Mouse (Mus musculus): ENCODE measurements around the gene Zfp948. TPM values are rescaled to one million over a fixed set of nuclear protein-coding genes. Genes with fewer than 3 reads are reported as not detected.

Gene Zfp948
- 1.3 and 1.9 TPM in 2 replicates for polyA plus RNA-seq (2012; rRNA removed)

- Histone ChIP-seq H3K4me1 (ENCODE audit: control insufficient read depth, insufficient read depth, low read length) (peaks cover 9% of the 10 kb centered on the region), H3K4me3 (replicated peaks; ENCODE audit: extremely low read depth, low read depth, low read length) (peak within 1 kb of the TSS; percentile 91)
- peak; percentile 84 for DNase-seq
- TF ChIP-seq POLR2A (IDR thresholded peaks at IDR 0.05; ENCODE audit: borderline replicate concordance, extremely low read depth, low read depth, low read length) (peak; percentile 49; the same call in 1 of the 2 replicates), CTCF (IDR thresholded peaks at IDR 0.05; ENCODE audit: insufficient read depth, low read length) (peak; percentile 30; the same call in 1 of the 2 replicates)
- under 1% methylated on average over 29 of the region's 29 CpGs for WGBS
Measured at GRCm38 (mm10) chr17:21566728-21567349, at the start of gene Zfp948. TSS of gene Zfp948 (plus strand) at chr17:21567008.

- peak overlapping the region; percentile 99 for H3K4me3 ChIP-seq (replicated peaks; ENCODE audit: extremely low read depth, low read depth, low read length)
- H3K4me1 ChIP-seq (ENCODE audit: control insufficient read depth, insufficient read depth, low read length), result peaks cover 4% of the 10 kb centered on the region; the same call in 1 of the 2 replicates
- WGBS, result 20% methylated on average over 4 of the region's 4 CpGs
- DNase-seq, result no peak
- no peak for TF ChIP-seq POLR2A (IDR thresholded peaks at IDR 0.05; ENCODE audit: borderline replicate concordance, extremely low read depth, low read depth, low read length)
Measured at GRCm38 (mm10) chr17:21517130-21517671, 49.6 kb upstream of the Zfp948 start.

- H3K4me3 ChIP-seq (replicated peaks; ENCODE audit: extremely low read depth, low read depth, low read length), result no peak overlapping the region
- TF ChIP-seq POLR2A (IDR thresholded peaks at IDR 0.05; ENCODE audit: borderline replicate concordance, extremely low read depth, low read depth, low read length) (no peak), CTCF (IDR thresholded peaks at IDR 0.05; ENCODE audit: insufficient read depth, low read length) (no peak)
- DNase-seq, result no peak
- H3K4me1 ChIP-seq (ENCODE audit: control insufficient read depth, insufficient read depth, low read length), result no peaks in the 10 kb centered on the region
Measured at GRCm38 (mm10) chr17:21526270-21526669, 40.5 kb upstream of the Zfp948 start.

- 75% methylated on average over 5 of the region's 5 CpGs for WGBS
- Histone ChIP-seq H3K4me1 (ENCODE audit: control insufficient read depth, insufficient read depth, low read length) (peaks cover 14% of the 10 kb centered on the region), H3K4me3 (replicated peaks; ENCODE audit: extremely low read depth, low read depth, low read length) (no peak overlapping the region)
- DNase-seq, result no peak
- TF ChIP-seq CTCF (IDR thresholded peaks at IDR 0.05; ENCODE audit: insufficient read depth, low read length) (no peak), POLR2A (IDR thresholded peaks at IDR 0.05; ENCODE audit: borderline replicate concordance, extremely low read depth, low read depth, low read length) (no peak)
Measured at GRCm38 (mm10) chr17:21530645-21531330, 36.0 kb upstream of the Zfp948 start.

GRCm38 (mm10) chr17:21531621-21532020 is 35.2 kb upstream of the Zfp948 start:
- 38% methylated on average over 5 of the region's 5 CpGs for WGBS
- Histone ChIP-seq H3K4me3 (replicated peaks; ENCODE audit: extremely low read depth, low read depth, low read length) (peak overlapping the region; percentile 71), H3K4me1 (ENCODE audit: control insufficient read depth, insufficient read depth, low read length) (peaks cover 14% of the 10 kb centered on the region)
- TF ChIP-seq POLR2A (IDR thresholded peaks at IDR 0.05; ENCODE audit: borderline replicate concordance, extremely low read depth, low read depth, low read length), result no peak
- no peak for TF ChIP-seq CTCF (IDR thresholded peaks at IDR 0.05; ENCODE audit: insufficient read depth, low read length)
- no peak for DNase-seq

- Histone ChIP-seq H3K4me3 (replicated peaks; ENCODE audit: extremely low read depth, low read depth, low read length) (peak overlapping the region; percentile 71), H3K4me1 (ENCODE audit: control insufficient read depth, insufficient read depth, low read length) (peaks cover 14% of the 10 kb centered on the region)
- WGBS, result 1% methylated on average over 54 of the region's 54 CpGs
- DNase-seq, result peak; percentile 85
- no peak for TF ChIP-seq CTCF (IDR thresholded peaks at IDR 0.05; ENCODE audit: insufficient read depth, low read length)
- TF ChIP-seq POLR2A (IDR thresholded peaks at IDR 0.05; ENCODE audit: borderline replicate concordance, extremely low read depth, low read depth, low read length), result peak; percentile 38; the same call in 1 of the 2 replicates
Measured at GRCm38 (mm10) chr17:21532101-21532951, 34.5 kb upstream of the Zfp948 start.

GRCm38 (mm10) chr17:21533961-21534360 is 32.8 kb upstream of the Zfp948 start:
- 88% methylated on average over 1 of the region's 1 CpGs for WGBS
- H3K4me3 ChIP-seq (replicated peaks; ENCODE audit: extremely low read depth, low read depth, low read length), result no peak overlapping the region
- DNase-seq, result no peak
- TF ChIP-seq POLR2A (IDR thresholded peaks at IDR 0.05; ENCODE audit: borderline replicate concordance, extremely low read depth, low read depth, low read length), result no peak
- no peak for TF ChIP-seq CTCF (IDR thresholded peaks at IDR 0.05; ENCODE audit: insufficient read depth, low read length)
- peaks cover 14% of the 10 kb centered on the region for H3K4me1 ChIP-seq (ENCODE audit: control insufficient read depth, insufficient read depth, low read length)

- TF ChIP-seq CTCF (IDR thresholded peaks at IDR 0.05; ENCODE audit: insufficient read depth, low read length), result peak; percentile 57; the same call in 1 of the 2 replicates
- TF ChIP-seq POLR2A (IDR thresholded peaks at IDR 0.05; ENCODE audit: borderline replicate concordance, extremely low read depth, low read depth, low read length), result no peak
- no peak for DNase-seq
- Histone ChIP-seq H3K4me1 (ENCODE audit: control insufficient read depth, insufficient read depth, low read length) (peaks cover 14% of the 10 kb centered on the region), H3K4me3 (replicated peaks; ENCODE audit: extremely low read depth, low read depth, low read length) (no peak overlapping the region)
- WGBS, result 3% methylated on average over 4 of the region's 4 CpGs
Measured at GRCm38 (mm10) chr17:21534460-21535095, 32.2 kb upstream of the Zfp948 start.
